Mouse (Mus musculus) embryonic facial prominence, embryonic 11.5 days (tissue): ENCODE measurements at regions not wholly inside any gene's neighbourhood (a gene's known extent, or its start where the extent isn't known, plus 50 kb on each side); places are given as distances from the start of the nearest gene placed in this dataset.

Experiments
- ATAC-seq: fragments of 200-750 bp; cut with Nextera tagmentation; replicated peaks from 2 replicates; pipeline ENCODE4 v1.8.0; 2017; ENCODE audit warnings: low read depth; ENCODE audit not compliant: insufficient number of reproducible peaks, low FRiP score, low TSS enrichment
- DNase-seq: peaks from one replicate; pipeline ENCODE4 v3.0.0-alpha.2; 2015; ENCODE audit warnings: low spot score
- H3K27ac ChIP-seq: fragments of 300-500 bp; sonication (generic); replicated peaks from 2 replicates; pipeline ENCODE4 v1.5.1; 2014; ENCODE audit warnings: mild to moderate bottlenecking, low read depth, low read length, control low read depth
- H3K27me3 ChIP-seq: fragments of 300-500 bp; sonication (generic); 2 replicates; pipeline ENCODE4 v1.6.1; 2014; ENCODE audit warnings: mild to moderate bottlenecking, low read length, moderate library complexity, mixed read lengths; ENCODE audit not compliant: control insufficient read depth, insufficient read depth
- H3K36me3 ChIP-seq: fragments of 300-500 bp; sonication (generic); replicated peaks from 2 replicates; pipeline ENCODE4 v1.6.1; 2014; ENCODE audit warnings: low read depth, mild to moderate bottlenecking, low read length, moderate library complexity, mixed read lengths; ENCODE audit not compliant: control insufficient read depth, insufficient read depth
- H3K4me1 ChIP-seq: fragments of 300-500 bp; sonication (generic); 2 replicates; pipeline ENCODE4 v1.6.1; 2014; ENCODE audit warnings: low read length, mixed read lengths; ENCODE audit not compliant: control insufficient read depth, insufficient read depth
- H3K4me2 ChIP-seq: fragments of 300-500 bp; sonication (generic); 2 replicates; pipeline ENCODE4 v1.6.1; 2014; ENCODE audit warnings: low read depth, mild to moderate bottlenecking, control low read depth, low read length, moderate library complexity
- H3K4me3 ChIP-seq: fragments of 300-500 bp; sonication (generic); 2 replicates; pipeline ENCODE4 v1.5.1; 2014; ENCODE audit warnings: low read depth, low read length, control low read depth
- H3K9ac ChIP-seq: fragments of 300-500 bp; sonication (generic); replicated peaks from 2 replicates; pipeline ENCODE4 v1.6.1; 2014; ENCODE audit warnings: mild to moderate bottlenecking, control low read depth, low read length
- H3K9me3 ChIP-seq: fragments of 300-500 bp; sonication (generic); replicated peaks from 2 replicates; pipeline ENCODE4 v1.6.1; 2016; ENCODE audit warnings: mild to moderate bottlenecking, low read length, inconsistent platforms, mixed read lengths; ENCODE audit not compliant: control insufficient read depth
- WGBS: fragments of 180-500 bp; shearing (Covaris S2); extraction: QIAGEN DNeasy Blood & Tissue Kit; methylation state at CpG from one replicate; pipeline ENCODE4 v1.1.7; 2014; 5-methylcytosine and 5-hydroxymethylcytosine counted together

- Histone ChIP-seq H3K27me3 (no peaks in the 10 kb centered on the region), H3K9me3 (no peaks in the 10 kb centered on the region), H3K4me3 (no peak overlapping the region), H3K36me3 (no peaks in the 10 kb centered on the region), H3K4me1 (no peaks in the 10 kb centered on the region), H3K9ac (no peak overlapping the region), H3K4me2 (no peak overlapping the region), H3K27ac (no peak overlapping the region)
- ATAC-seq = no peak
- DNase-seq = no peak
- WGBS = 86% methylated on average over 6 of the region's 6 CpGs
Observed at GRCm38 (mm10) chr5:51799371-51800035, 232.0 kb upstream of the Ppargc1a start.

GRCm38 (mm10) chr5:51794097-51794496 lies 226.6 kb upstream of the Ppargc1a start:
- Histone ChIP-seq H3K9me3 (no peaks in the 10 kb centered on the region), H3K9ac (no peak overlapping the region), H3K27me3 (no peaks in the 10 kb centered on the region), H3K36me3 (no peaks in the 10 kb centered on the region), H3K27ac (no peak overlapping the region), H3K4me1 (no peaks in the 10 kb centered on the region), H3K4me2 (no peak overlapping the region), H3K4me3 (no peak overlapping the region)
- 42% methylated on average over 6 of the region's 6 CpGs for WGBS
- no peak for ATAC-seq
- DNase-seq = peak; percentile 29

- H3K27ac ChIP-seq = no peak overlapping the region
- H3K9ac ChIP-seq = no peak overlapping the region
- no peak overlapping the region for H3K4me2 ChIP-seq
- no peaks in the 10 kb centered on the region for H3K9me3 ChIP-seq
- H3K27me3 ChIP-seq = no peaks in the 10 kb centered on the region
- no peaks in the 10 kb centered on the region for H3K4me1 ChIP-seq
- H3K4me3 ChIP-seq = no peak overlapping the region
- ATAC-seq (no peak), DNase-seq (no peak)
- no peaks in the 10 kb centered on the region for H3K36me3 ChIP-seq
- WGBS = 70% methylated on average over 2 of the region's 2 CpGs
Observed at GRCm38 (mm10) chr5:51792950-51793349, 225.4 kb upstream of the Ppargc1a start.

GRCm38 (mm10) chr5:51788768-51789167 lies 221.2 kb upstream of the Ppargc1a start:
- Histone ChIP-seq H3K36me3 (no peaks in the 10 kb centered on the region), H3K27ac (no peak overlapping the region), H3K4me1 (no peaks in the 10 kb centered on the region), H3K4me3 (no peak overlapping the region), H3K9ac (no peak overlapping the region), H3K9me3 (no peaks in the 10 kb centered on the region), H3K27me3 (no peaks in the 10 kb centered on the region), H3K4me2 (no peak overlapping the region)
- ATAC-seq = no peak
- no peak for DNase-seq
- WGBS = 64% methylated on average over 6 of the region's 6 CpGs

GRCm38 (mm10) chr5:51783523-51783922 lies 216.0 kb upstream of the Ppargc1a start:
- no peak for ATAC-seq
- H3K27ac ChIP-seq = no peak overlapping the region
- WGBS = 78% methylated on average over 5 of the region's 5 CpGs
- no peaks in the 10 kb centered on the region for H3K9me3 ChIP-seq
- no peaks in the 10 kb centered on the region for H3K4me1 ChIP-seq
- no peak overlapping the region for H3K9ac ChIP-seq
- H3K4me2 ChIP-seq = no peak overlapping the region
- no peaks in the 10 kb centered on the region for H3K36me3 ChIP-seq
- no peaks in the 10 kb centered on the region for H3K27me3 ChIP-seq
- no peak for DNase-seq
- no peak overlapping the region for H3K4me3 ChIP-seq

- H3K27ac ChIP-seq = no peak overlapping the region
- H3K36me3 ChIP-seq = no peaks in the 10 kb centered on the region
- H3K4me2 ChIP-seq = no peak overlapping the region
- no peaks in the 10 kb centered on the region for H3K27me3 ChIP-seq
- H3K9me3 ChIP-seq = no peaks in the 10 kb centered on the region
- no peaks in the 10 kb centered on the region for H3K4me1 ChIP-seq
- H3K9ac ChIP-seq = no peak overlapping the region
- no peak overlapping the region for H3K4me3 ChIP-seq
- 91% methylated on average over 9 of the region's 9 CpGs for WGBS
- ATAC-seq (no peak), DNase-seq (no peak)
Observed at GRCm38 (mm10) chr5:51783099-51783498, 215.6 kb upstream of the Ppargc1a start.

- Histone ChIP-seq H3K36me3 (no peaks in the 10 kb centered on the region), H3K9me3 (no peaks in the 10 kb centered on the region), H3K9ac (no peak overlapping the region), H3K4me3 (no peak overlapping the region), H3K4me2 (no peak overlapping the region), H3K27me3 (no peaks in the 10 kb centered on the region), H3K27ac (no peak overlapping the region), H3K4me1 (no peaks in the 10 kb centered on the region)
- DNase-seq = no peak
- no peak for ATAC-seq
- WGBS = 95% methylated on average over 9 of the region's 9 CpGs
Observed at GRCm38 (mm10) chr5:51775502-51776145, 208.1 kb upstream of the Ppargc1a start.

- Histone ChIP-seq H3K9ac (no peak overlapping the region), H3K27me3 (no peaks in the 10 kb centered on the region), H3K36me3 (no peaks in the 10 kb centered on the region), H3K4me1 (no peaks in the 10 kb centered on the region), H3K4me3 (no peak overlapping the region), H3K27ac (no peak overlapping the region), H3K4me2 (no peak overlapping the region), H3K9me3 (no peaks in the 10 kb centered on the region)
- ATAC-seq = no peak
- WGBS = 87% methylated on average over 2 of the region's 2 CpGs
- no peak for DNase-seq
Observed at GRCm38 (mm10) chr5:51771655-51772054, 204.1 kb upstream of the Ppargc1a start.
